Mouse (Mus musculus) ES-Bruce4 (cell line): Measurements from ENCODE around the gene Rcsd1.

Source experiments
- EP300 ChIP-seq: IDR thresholded peaks from 2 replicates; pipeline ENCODE4 v1.6.1; 2011; ENCODE audit warnings: low read depth, low read length; ENCODE audit not compliant: insufficient read depth
- POLR2A ChIP-seq: IDR thresholded peaks from one replicate; pipeline ENCODE4 v1.8.1; 2011; ENCODE audit warnings: low read length; ENCODE audit not compliant: insufficient read depth

DNA sequence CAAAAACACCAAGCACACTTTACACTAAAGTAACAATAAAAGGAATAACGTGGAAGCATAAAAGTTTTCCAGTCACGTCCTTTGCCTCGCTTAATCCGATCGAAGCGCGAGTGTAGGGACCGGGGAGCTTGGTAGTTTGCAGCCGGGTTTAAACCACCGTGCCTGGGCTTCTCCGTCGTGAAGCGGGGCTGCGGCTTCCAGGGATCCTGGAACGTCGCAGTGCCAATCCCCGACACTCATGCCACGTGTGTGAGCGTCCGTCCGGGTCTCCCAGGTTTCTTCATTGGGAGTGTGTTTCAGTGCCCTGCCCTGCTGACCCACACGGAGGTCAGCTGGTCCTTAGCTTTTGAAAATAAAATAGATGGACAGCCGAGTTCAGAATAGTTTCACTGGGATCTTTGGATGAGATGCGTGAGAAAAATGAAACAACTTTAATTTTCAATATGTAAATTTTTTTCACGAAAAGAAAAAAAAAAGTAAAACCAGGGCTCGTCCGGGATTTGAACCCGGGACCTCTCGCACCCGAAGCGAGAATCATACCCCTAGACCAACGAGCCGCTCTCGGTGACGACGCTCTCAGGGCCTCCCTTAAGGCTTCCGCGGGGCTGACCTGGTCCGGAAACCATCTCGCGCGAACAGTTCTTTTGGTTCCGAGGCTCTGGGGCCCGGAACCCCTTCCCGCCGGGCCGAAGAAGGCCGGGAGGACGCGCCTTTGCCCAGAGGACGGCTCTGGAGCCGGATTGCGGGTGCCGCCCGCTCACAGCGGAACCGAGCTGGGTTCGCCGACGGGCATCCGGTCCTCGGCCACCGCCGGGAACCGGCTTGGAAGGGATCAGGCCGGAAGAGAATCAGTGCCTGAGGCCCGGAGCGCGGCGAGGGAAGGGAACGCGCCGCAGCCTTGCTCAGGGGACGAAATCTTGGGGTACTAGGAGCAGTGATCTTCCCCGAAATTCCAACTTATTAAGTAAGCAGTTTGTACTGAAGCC lies 67.5 kb downstream of the Rcsd1 start:
- TF ChIP-seq POLR2A (no peak), EP300 (no peak)
